Mouse (Mus musculus): ENCODE measurements at regions not wholly inside any gene's neighbourhood (a gene's known extent, or its start where the extent isn't known, plus 50 kb on each side); places are given as distances from the start of the nearest gene placed in this dataset.

- no peak for ATAC-seq (replicated peaks; ENCODE audit: low FRiP score, low TSS enrichment, poor library complexity, severe bottlenecking)
Observed at GRCm38 (mm10) chr8:10699669-10700068, 308.6 kb downstream of the Irs2 start.

GRCm38 (mm10) chr8:10695181-10695580, 313.1 kb downstream of the Irs2 start:
- no peak for ATAC-seq (replicated peaks; ENCODE audit: low FRiP score, low TSS enrichment, poor library complexity, severe bottlenecking)

GRCm38 (mm10) chr8:10690659-10691058, 317.6 kb downstream of the Irs2 start:
- no peak for ATAC-seq (replicated peaks; ENCODE audit: low FRiP score, low TSS enrichment, poor library complexity, severe bottlenecking)

- no peak for ATAC-seq (replicated peaks; ENCODE audit: low FRiP score, low TSS enrichment, poor library complexity, severe bottlenecking)
Observed at GRCm38 (mm10) chr8:10689881-10690280, 318.4 kb downstream of the Irs2 start.

- ATAC-seq (replicated peaks; ENCODE audit: low FRiP score, low TSS enrichment, poor library complexity, severe bottlenecking), result no peak
Observed at GRCm38 (mm10) chr8:10687867-10688561, 320.2 kb downstream of the Irs2 start.

Data from megakaryocyte-erythroid progenitor cell, adult 5-6 weeks (primary cell).